Mouse (Mus musculus) neural tube, embryonic 12.5 days (tissue): Measurements from ENCODE around the gene Sipa1l1. TPM values are rescaled to one million over a fixed set of nuclear protein-coding genes. Genes with fewer than 3 reads are reported as not detected.

Experiments used
- ATAC-seq: fragments of 200-750 bp; cut with Nextera tagmentation; 2 replicates; pipeline ENCODE4 v1.8.0; 2017; ENCODE audit warnings: low read depth, mild to moderate bottlenecking, moderate TSS enrichment, moderate library complexity; ENCODE audit not compliant: low FRiP score
- H3K27ac ChIP-seq: fragments of 300-500 bp; sonication (generic); 2 replicates; pipeline ENCODE4 v1.5.1; 2016
- H3K27me3 ChIP-seq: fragments of 300-500 bp; sonication (generic); replicated peaks from 2 replicates; pipeline ENCODE4 v1.6.1; 2016; ENCODE audit warnings: mild to moderate bottlenecking
- H3K36me3 ChIP-seq: fragments of 300-500 bp; sonication (generic); 2 replicates; pipeline ENCODE4 v1.6.1; 2016; ENCODE audit warnings: mild to moderate bottlenecking
- H3K4me1 ChIP-seq: fragments of 300-500 bp; sonication (generic); 2 replicates; pipeline ENCODE4 v1.6.1; 2016
- H3K4me2 ChIP-seq: fragments of 300-500 bp; sonication (generic); replicated peaks from 2 replicates; pipeline ENCODE4 v1.6.1; 2016; ENCODE audit warnings: mild to moderate bottlenecking
- H3K4me3 ChIP-seq: fragments of 300-500 bp; sonication (generic); 2 replicates; pipeline ENCODE4 v1.5.1; 2016
- H3K9ac ChIP-seq: fragments of 300-500 bp; sonication (generic); 2 replicates; pipeline ENCODE4 v1.6.1; 2016; ENCODE audit warnings: mild to moderate bottlenecking
- H3K9me3 ChIP-seq: fragments of 300-500 bp; sonication (generic); 2 replicates; pipeline ENCODE4 v1.6.1; 2016; ENCODE audit warnings: mild to moderate bottlenecking
- WGBS: fragments of 180-500 bp; shearing (Covaris S2); methylation state at CpG from one replicate; pipeline ENCODE4 v1.1.7; 2016; 5-methylcytosine and 5-hydroxymethylcytosine counted together
- polyA plus RNA-seq: library from polyadenylated mRNA; unstranded; fragments of >200 nt; fragmentation: Nextera tagmentation; extraction: Ambion mirVana; gene quantifications from 2 replicates; pipeline ENCODE4 v1.2.1, GENCODE M21; 2016

The Sipa1l1 gene
- polyA plus RNA-seq, 1 experiment from 2014 or later = 17.4 TPM

GRCm38 (mm10) chr12:82264083-82264851 is 95.1 kb downstream of the Sipa1l1 start:
- H3K4me3 ChIP-seq = no peak overlapping the region
- no peak for ATAC-seq
- H3K9ac ChIP-seq = no peak overlapping the region
- H3K4me2 ChIP-seq = no peak overlapping the region
- 84% methylated on average over 5 of the region's 5 CpGs for WGBS
- H3K27me3 ChIP-seq = no peaks in the 10 kb centered on the region
- no peaks in the 10 kb centered on the region for H3K9me3 ChIP-seq
- H3K4me1 ChIP-seq = no peaks in the 10 kb centered on the region
- no peaks in the 10 kb centered on the region for H3K36me3 ChIP-seq
- no peak overlapping the region for H3K27ac ChIP-seq

- WGBS = 92% methylated on average over 9 of the region's 9 CpGs
- Histone ChIP-seq H3K4me2 (no peak overlapping the region), H3K36me3 (no peaks in the 10 kb centered on the region), H3K9me3 (no peaks in the 10 kb centered on the region), H3K27me3 (no peaks in the 10 kb centered on the region), H3K9ac (no peak overlapping the region), H3K27ac (no peak overlapping the region), H3K4me1 (no peaks in the 10 kb centered on the region), H3K4me3 (no peak overlapping the region)
- no peak for ATAC-seq
Observed at GRCm38 (mm10) chr12:82265335-82266274, 96.5 kb downstream of the Sipa1l1 start.

- no peak overlapping the region for H3K9ac ChIP-seq
- H3K27me3 ChIP-seq = no peaks in the 10 kb centered on the region
- H3K27ac ChIP-seq = no peak overlapping the region
- H3K4me3 ChIP-seq = no peak overlapping the region
- no peak for ATAC-seq
- H3K9me3 ChIP-seq = no peaks in the 10 kb centered on the region
- no peaks in the 10 kb centered on the region for H3K36me3 ChIP-seq
- H3K4me1 ChIP-seq = peaks cover 9% of the 10 kb centered on the region
- 88% methylated on average over 3 of the region's 3 CpGs for WGBS
- H3K4me2 ChIP-seq = no peak overlapping the region
Observed at GRCm38 (mm10) chr12:82271447-82271846, 102.3 kb downstream of the Sipa1l1 start.

GRCm38 (mm10) chr12:82273503-82273902 is 104.4 kb downstream of the Sipa1l1 start:
- no peaks in the 10 kb centered on the region for H3K27me3 ChIP-seq
- H3K9ac ChIP-seq = no peak overlapping the region
- no peak for ATAC-seq
- H3K4me1 ChIP-seq = peaks cover 11% of the 10 kb centered on the region
- 85% methylated on average over 3 of the region's 3 CpGs for WGBS
- no peak overlapping the region for H3K4me2 ChIP-seq
- H3K9me3 ChIP-seq = no peaks in the 10 kb centered on the region
- no peak overlapping the region for H3K27ac ChIP-seq
- H3K4me3 ChIP-seq = no peak overlapping the region
- no peaks in the 10 kb centered on the region for H3K36me3 ChIP-seq

- Histone ChIP-seq H3K9me3 (no peaks in the 10 kb centered on the region), H3K27ac (no peak overlapping the region), H3K4me1 (peaks cover 11% of the 10 kb centered on the region), H3K36me3 (no peaks in the 10 kb centered on the region), H3K9ac (no peak overlapping the region), H3K27me3 (no peaks in the 10 kb centered on the region), H3K4me3 (no peak overlapping the region), H3K4me2 (no peak overlapping the region)
- WGBS = 68% methylated on average over 5 of the region's 5 CpGs
- no peak for ATAC-seq
Observed at GRCm38 (mm10) chr12:82274576-82274975, 105.5 kb downstream of the Sipa1l1 start.

- Histone ChIP-seq H3K4me3 (no peak overlapping the region), H3K27ac (no peak overlapping the region), H3K9me3 (no peaks in the 10 kb centered on the region), H3K4me2 (no peak overlapping the region), H3K36me3 (no peaks in the 10 kb centered on the region), H3K4me1 (peaks cover 11% of the 10 kb centered on the region), H3K27me3 (no peaks in the 10 kb centered on the region), H3K9ac (no peak overlapping the region)
- ATAC-seq = no peak
- WGBS = 61% methylated on average over 5 of the region's 5 CpGs
Observed at GRCm38 (mm10) chr12:82275767-82276166, 106.6 kb downstream of the Sipa1l1 start.

GRCm38 (mm10) chr12:82276591-82276990 is 107.5 kb downstream of the Sipa1l1 start:
- no peak for ATAC-seq
- no peak overlapping the region for H3K27ac ChIP-seq
- 90% methylated on average over 1 of the region's 1 CpGs for WGBS
- no peaks in the 10 kb centered on the region for H3K9me3 ChIP-seq
- H3K4me2 ChIP-seq = no peak overlapping the region
- H3K36me3 ChIP-seq = no peaks in the 10 kb centered on the region
- peaks cover 11% of the 10 kb centered on the region for H3K4me1 ChIP-seq
- H3K9ac ChIP-seq = no peak overlapping the region
- H3K27me3 ChIP-seq = no peaks in the 10 kb centered on the region
- no peak overlapping the region for H3K4me3 ChIP-seq

- 89% methylated on average over 5 of the region's 5 CpGs for WGBS
- no peaks in the 10 kb centered on the region; the same call in 1 of the 2 replicates for H3K4me1 ChIP-seq
- no peak overlapping the region for H3K4me3 ChIP-seq
- H3K4me2 ChIP-seq = no peak overlapping the region
- H3K9me3 ChIP-seq = no peaks in the 10 kb centered on the region
- H3K27me3 ChIP-seq = no peaks in the 10 kb centered on the region
- ATAC-seq = no peak
- H3K27ac ChIP-seq = no peak overlapping the region
- no peaks in the 10 kb centered on the region for H3K36me3 ChIP-seq
- H3K9ac ChIP-seq = no peak overlapping the region
Observed at GRCm38 (mm10) chr12:82284617-82285016, 115.5 kb downstream of the Sipa1l1 start.

GRCm38 (mm10) chr12:82285018-82285417 is 115.9 kb downstream of the Sipa1l1 start:
- Histone ChIP-seq H3K4me1 (no peaks in the 10 kb centered on the region; the same call in 1 of the 2 replicates), H3K4me2 (no peak overlapping the region), H3K4me3 (no peak overlapping the region), H3K27ac (no peak overlapping the region), H3K36me3 (no peaks in the 10 kb centered on the region), H3K9ac (no peak overlapping the region), H3K9me3 (no peaks in the 10 kb centered on the region), H3K27me3 (no peaks in the 10 kb centered on the region)
- 100% methylated on average over 2 of the region's 2 CpGs for WGBS
- ATAC-seq = no peak

- Histone ChIP-seq H3K4me3 (no peak overlapping the region), H3K27me3 (no peaks in the 10 kb centered on the region), H3K27ac (no peak overlapping the region), H3K4me2 (no peak overlapping the region), H3K36me3 (no peaks in the 10 kb centered on the region), H3K9me3 (no peaks in the 10 kb centered on the region), H3K4me1 (no peaks in the 10 kb centered on the region; the same call in 1 of the 2 replicates), H3K9ac (no peak overlapping the region)
- WGBS = 45% methylated on average over 6 of the region's 6 CpGs
- ATAC-seq = no peak
Observed at GRCm38 (mm10) chr12:82286068-82286467, 116.9 kb downstream of the Sipa1l1 start.

GRCm38 (mm10) chr12:82286804-82287203 is 117.7 kb downstream of the Sipa1l1 start:
- Histone ChIP-seq H3K4me3 (no peak overlapping the region), H3K9ac (no peak overlapping the region), H3K27ac (no peak overlapping the region), H3K4me1 (no peaks in the 10 kb centered on the region; the same call in 1 of the 2 replicates), H3K9me3 (no peaks in the 10 kb centered on the region), H3K27me3 (no peaks in the 10 kb centered on the region), H3K4me2 (no peak overlapping the region), H3K36me3 (no peaks in the 10 kb centered on the region)
- WGBS = 62% methylated on average over 5 of the region's 5 CpGs
- no peak for ATAC-seq

- Histone ChIP-seq H3K27ac (no peak overlapping the region), H3K27me3 (no peaks in the 10 kb centered on the region), H3K4me2 (no peak overlapping the region), H3K4me1 (no peaks in the 10 kb centered on the region), H3K9ac (no peak overlapping the region), H3K9me3 (no peaks in the 10 kb centered on the region), H3K36me3 (no peaks in the 10 kb centered on the region), H3K4me3 (no peak overlapping the region)
- ATAC-seq = no peak
- WGBS = 91% methylated on average over 7 of the region's 7 CpGs
Observed at GRCm38 (mm10) chr12:82293545-82294247, 124.6 kb downstream of the Sipa1l1 start.
